Mouse (Mus musculus): Measurements from ENCODE around the gene Bcorl1. TPM values are rescaled to one million over a fixed set of nuclear protein-coding genes. Genes with fewer than 3 reads are reported as not detected.
"Not testable (repeated sequence)": the region's sequence is repeated elsewhere in the genome, so short reads cannot be mapped to it uniquely, and the experiment has no call there.

The Bcorl1 gene
- polyA plus RNA-seq, 1 experiment from 2014 or later, result 5.4 TPM

DNA sequence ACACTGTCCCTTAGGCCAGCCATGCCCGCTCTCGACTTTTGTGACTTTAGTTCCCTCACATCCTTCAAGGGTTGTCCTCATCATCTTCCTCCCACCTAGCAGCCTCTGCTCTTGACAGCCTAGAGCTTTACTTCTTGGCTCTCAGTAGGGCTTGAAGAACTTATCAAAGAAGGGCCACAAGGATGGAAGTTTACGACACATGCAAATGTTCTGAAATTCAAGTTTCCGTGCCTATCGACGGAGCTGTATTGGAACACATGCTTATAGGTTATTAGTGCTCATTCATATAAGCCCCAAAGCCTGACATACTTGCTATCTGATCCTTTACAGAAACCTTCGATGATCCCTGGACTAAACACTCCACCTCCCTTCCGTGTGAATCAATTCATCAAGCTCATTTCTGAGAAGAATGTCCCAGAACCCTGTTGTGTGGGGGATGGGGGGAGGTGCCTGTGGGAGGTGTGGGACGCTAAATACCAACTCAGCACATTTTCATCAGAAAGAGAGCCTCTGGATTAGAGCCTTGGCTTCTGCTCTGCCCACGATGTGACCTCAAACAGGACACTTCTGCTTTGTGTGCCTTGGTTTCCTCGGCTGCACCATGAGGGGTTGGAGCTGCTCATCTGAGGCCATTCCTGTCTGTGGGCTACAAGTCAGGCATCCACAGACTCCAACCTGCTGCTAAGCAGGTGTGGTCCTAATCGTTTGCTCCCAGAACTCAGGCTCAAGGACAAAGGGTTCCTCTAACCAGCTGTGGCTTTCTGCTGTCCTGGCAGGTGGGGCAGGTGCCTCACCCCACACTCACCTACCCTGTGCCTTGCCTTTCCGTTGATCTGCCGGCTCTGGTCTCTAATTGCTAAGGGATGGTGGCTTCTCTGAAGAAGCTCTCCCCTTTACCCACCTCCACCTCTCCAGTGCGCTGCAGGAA is 91.7 kb downstream of the Bcorl1 start:
- Histone ChIP-seq H3K36me3 (no peaks in the 10 kb centered on the region), H3K4me3 (no peak overlapping the region), H3K9ac (no peak overlapping the region), H3K27me3 (replicated peaks) (no peaks in the 10 kb centered on the region), H3K4me1 (no peaks in the 10 kb centered on the region), H3K27ac (no peak overlapping the region), H3K4me2 (replicated peaks) (no peak overlapping the region), H3K9me3 (no peaks in the 10 kb centered on the region)
- 69% methylated on average over 15 of the region's 15 CpGs for WGBS
- ATAC-seq (ENCODE audit: low FRiP score, low read depth), result no peak

DNA sequence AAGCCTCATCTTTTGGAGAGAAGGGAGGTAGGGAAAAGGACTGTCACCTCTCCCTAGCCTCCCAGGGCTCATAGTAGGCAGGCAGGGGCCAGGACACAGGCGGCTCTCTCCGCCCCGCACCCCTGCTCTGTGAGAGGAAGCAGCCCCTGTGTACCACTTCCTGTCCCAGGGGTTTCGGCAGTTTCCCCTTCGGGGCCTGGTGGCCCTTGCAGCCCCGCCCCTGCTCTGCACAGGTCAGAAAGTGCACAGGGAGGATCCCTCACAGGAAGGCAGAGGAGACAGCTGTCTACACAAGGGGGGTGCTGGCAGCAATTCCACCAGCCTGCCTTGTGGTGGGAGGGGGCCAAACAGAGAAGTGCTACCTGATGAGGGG is 92.4 kb downstream of the Bcorl1 start:
- ATAC-seq (ENCODE audit: low FRiP score, low read depth), result no peak
- no peak overlapping the region for H3K9ac ChIP-seq
- H3K27me3 ChIP-seq (replicated peaks), result no peaks in the 10 kb centered on the region
- no peak overlapping the region for H3K4me3 ChIP-seq
- H3K36me3 ChIP-seq, result no peaks in the 10 kb centered on the region
- H3K27ac ChIP-seq, result no peak overlapping the region
- WGBS, result 40% methylated on average over 6 of the region's 6 CpGs
- H3K4me1 ChIP-seq, result no peaks in the 10 kb centered on the region
- H3K9me3 ChIP-seq, result no peaks in the 10 kb centered on the region
- no peak overlapping the region for H3K4me2 ChIP-seq (replicated peaks)

DNA sequence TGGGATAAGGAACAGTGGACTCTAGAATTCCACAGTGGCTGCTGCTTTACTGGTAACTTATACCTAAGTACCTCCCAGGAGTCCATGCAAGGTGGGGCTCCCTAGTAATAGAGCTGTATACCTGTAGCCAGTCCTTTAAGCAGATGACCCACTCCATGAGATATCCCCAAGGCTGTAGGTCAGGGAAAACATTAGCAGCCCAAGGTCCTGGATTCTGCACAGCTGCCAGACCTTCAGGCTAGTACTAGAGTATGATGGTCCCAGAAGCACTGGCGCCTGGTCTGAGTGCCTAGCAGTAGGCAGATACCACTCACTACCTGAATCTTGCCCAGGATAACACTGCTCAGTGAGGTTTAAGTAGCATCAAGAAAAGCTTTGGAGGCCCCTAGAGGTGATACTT is 93.1 kb downstream of the Bcorl1 start:
- ATAC-seq (ENCODE audit: low FRiP score, low read depth), result no peak
- Histone ChIP-seq H3K9ac (no peak overlapping the region), H3K4me2 (replicated peaks) (no peak overlapping the region), H3K9me3 (no peaks in the 10 kb centered on the region), H3K27ac (no peak overlapping the region), H3K4me1 (no peaks in the 10 kb centered on the region), H3K27me3 (replicated peaks) (no peaks in the 10 kb centered on the region), H3K4me3 (no peak overlapping the region), H3K36me3 (no peaks in the 10 kb centered on the region)
- 88% methylated on average over 1 of the region's 1 CpGs for WGBS

DNA sequence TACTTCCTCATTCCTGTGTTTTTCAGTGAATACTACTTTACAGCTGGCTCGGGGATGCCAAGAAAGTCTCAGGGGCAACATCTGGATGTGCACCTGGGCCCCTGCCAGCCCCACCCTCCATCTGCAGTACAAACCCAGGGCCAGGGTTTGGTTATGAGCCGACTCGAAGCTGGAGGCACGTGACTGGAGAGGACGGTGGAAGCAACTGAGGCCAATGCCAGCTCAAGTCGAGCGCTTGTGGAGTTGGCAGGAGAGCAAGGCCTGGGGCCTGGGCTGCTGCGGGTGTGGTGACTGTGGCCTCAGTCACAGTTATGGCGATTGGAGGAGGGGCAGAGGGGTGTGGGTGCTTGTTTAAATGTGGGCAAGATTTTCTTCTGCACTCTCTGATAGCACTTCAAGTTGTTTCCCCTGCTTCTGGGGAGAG is 94.3 kb downstream of the Bcorl1 start:
- no peak for ATAC-seq (ENCODE audit: low FRiP score, low read depth)
- Histone ChIP-seq H3K4me3 (no peak overlapping the region), H3K4me1 (no peaks in the 10 kb centered on the region), H3K27ac (no peak overlapping the region), H3K9ac (no peak overlapping the region), H3K4me2 (replicated peaks) (no peak overlapping the region), H3K9me3 (no peaks in the 10 kb centered on the region), H3K36me3 (no peaks in the 10 kb centered on the region), H3K27me3 (replicated peaks) (no peaks in the 10 kb centered on the region)
- WGBS, result 82% methylated on average over 9 of the region's 9 CpGs

DNA sequence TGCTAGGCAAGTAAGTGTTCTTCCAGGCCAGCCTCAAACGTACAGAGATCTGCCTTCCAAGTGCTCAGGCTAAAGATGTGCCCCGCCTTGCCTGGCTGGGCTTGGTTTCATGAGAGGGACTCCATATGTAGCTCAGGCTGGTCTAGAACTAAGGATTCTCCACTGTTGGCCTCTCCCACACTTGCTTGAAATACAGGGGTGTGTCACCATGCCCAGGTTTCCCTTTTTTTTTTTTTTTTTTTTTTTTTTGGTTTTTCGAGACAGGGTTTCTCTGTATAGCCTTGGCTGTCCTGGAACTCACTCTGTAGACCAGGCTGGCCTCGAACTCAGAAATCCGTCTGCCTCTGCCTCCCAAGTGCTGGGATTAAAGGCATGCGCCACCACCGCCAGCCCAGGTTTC is 94.9 kb downstream of the Bcorl1 start:
- not testable (repeated sequence) for H3K4me1 ChIP-seq; ATAC-seq (ENCODE audit: low FRiP score, low read depth); H3K27ac ChIP-seq; H3K4me3 ChIP-seq; H3K9me3 ChIP-seq; H3K36me3 ChIP-seq; H3K9ac ChIP-seq; H3K4me2 ChIP-seq (replicated peaks); H3K27me3 ChIP-seq (replicated peaks)
- WGBS, result 91% methylated on average over 6 of the region's 7 CpGs

DNA sequence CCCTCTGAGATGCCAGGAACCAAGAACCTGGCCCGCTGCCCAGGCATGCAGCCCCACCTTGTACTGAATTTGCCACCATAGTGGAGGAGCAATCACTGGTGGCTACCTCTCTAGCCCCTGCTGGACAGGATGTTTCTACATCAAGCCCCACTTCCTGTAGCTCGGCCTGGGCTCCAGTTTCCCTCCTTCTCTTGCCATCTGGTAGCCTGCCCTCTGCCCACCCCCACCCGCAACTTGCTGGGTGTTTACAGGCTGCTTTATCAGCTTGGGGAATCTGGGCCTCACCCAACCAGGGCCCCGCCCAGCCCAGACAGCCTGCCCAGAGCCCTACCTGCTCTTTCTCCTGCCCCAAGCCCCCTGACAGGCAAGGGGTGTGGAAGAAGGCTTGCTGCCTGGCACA is 97.9 kb downstream of the Bcorl1 start:
- Histone ChIP-seq H3K4me1 (no peaks in the 10 kb centered on the region), H3K4me3 (no peak overlapping the region), H3K9ac (no peak overlapping the region), H3K27ac (no peak overlapping the region), H3K27me3 (replicated peaks) (no peaks in the 10 kb centered on the region), H3K9me3 (no peaks in the 10 kb centered on the region), H3K36me3 (no peaks in the 10 kb centered on the region), H3K4me2 (replicated peaks) (no peak overlapping the region)
- no peak for ATAC-seq (ENCODE audit: low FRiP score, low read depth)
- 70% methylated on average over 4 of the region's 4 CpGs for WGBS

DNA sequence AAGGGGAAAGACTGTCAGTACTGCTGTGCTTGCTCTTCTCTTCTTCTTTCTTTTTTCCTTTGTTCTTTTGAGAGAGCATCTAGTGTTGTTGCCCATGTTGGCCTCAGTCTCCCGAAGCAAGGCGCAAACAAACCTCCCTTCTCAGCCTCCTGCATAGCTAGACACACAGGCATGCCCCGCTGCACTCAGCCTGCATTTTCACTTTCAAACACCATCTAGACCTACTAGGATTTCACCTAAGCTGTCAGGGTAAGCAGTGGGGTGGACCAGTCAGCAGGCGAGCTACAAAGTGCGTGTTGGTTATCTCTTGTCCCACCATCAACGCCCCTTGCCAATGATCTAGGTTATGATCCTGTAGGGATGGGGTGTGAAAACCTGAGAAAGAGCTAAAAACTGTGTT is 100.4 kb downstream of the Bcorl1 start:
- H3K36me3 ChIP-seq, result no peaks in the 10 kb centered on the region
- no peak overlapping the region for H3K4me3 ChIP-seq
- no peaks in the 10 kb centered on the region for H3K4me1 ChIP-seq
- H3K9me3 ChIP-seq, result no peaks in the 10 kb centered on the region
- no peak overlapping the region for H3K9ac ChIP-seq
- whole genome bisulfite sequencing, result 86% methylated on average over 6 of the region's 6 CpGs
- no peaks in the 10 kb centered on the region for H3K27me3 ChIP-seq (replicated peaks)
- no peak overlapping the region for H3K27ac ChIP-seq
- ATAC-seq (ENCODE audit: low FRiP score, low read depth), result no peak
- H3K4me2 ChIP-seq (replicated peaks), result no peak overlapping the region

DNA sequence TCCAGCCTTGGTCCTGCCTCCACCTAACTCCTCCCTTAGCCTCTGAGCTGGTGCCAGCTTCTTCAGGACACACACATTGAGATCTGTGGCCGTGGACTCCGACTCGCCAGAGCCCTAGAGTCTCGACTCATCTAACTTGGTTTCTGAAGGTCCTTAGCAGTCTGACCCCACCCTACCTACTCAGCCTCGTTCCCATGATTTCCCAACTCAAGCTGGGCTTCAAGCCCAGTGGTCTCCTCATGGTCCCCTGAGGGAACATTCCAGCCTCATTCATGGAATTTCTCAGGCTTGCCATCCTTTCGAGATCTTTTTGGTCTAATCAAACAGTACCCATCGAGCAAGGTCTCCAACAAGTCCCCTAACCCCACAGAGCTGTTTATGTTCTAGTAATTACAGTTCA is 100.8 kb downstream of the Bcorl1 start:
- Histone ChIP-seq H3K9me3 (no peaks in the 10 kb centered on the region), H3K4me3 (no peak overlapping the region), H3K27me3 (replicated peaks) (no peaks in the 10 kb centered on the region), H3K4me2 (replicated peaks) (no peak overlapping the region), H3K9ac (no peak overlapping the region), H3K27ac (no peak overlapping the region), H3K4me1 (no peaks in the 10 kb centered on the region), H3K36me3 (no peaks in the 10 kb centered on the region)
- 87% methylated on average over 7 of the region's 7 CpGs for WGBS
- no peak for ATAC-seq (ENCODE audit: low FRiP score, low read depth)

DNA sequence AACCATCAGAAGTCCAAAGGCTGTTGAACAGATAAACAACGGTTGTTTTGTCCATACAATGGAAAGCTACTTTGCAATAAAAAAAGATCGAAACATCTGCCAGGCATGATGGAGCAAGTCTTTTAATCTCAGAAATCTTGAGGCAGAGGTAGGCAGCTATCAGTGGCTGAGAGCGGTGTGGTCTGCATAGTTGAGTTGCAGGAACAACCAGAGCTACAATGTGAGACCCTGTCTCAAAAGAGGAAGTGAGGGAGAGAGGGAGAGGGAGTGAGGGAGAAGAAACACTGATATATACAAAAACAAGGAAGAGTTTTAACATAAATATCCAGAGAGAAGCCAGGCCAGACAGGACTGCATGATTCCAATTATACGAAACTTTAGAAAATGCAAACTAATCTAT is 103.5 kb downstream of the Bcorl1 start:
- H3K27ac ChIP-seq, result no peak overlapping the region
- no peak for ATAC-seq (ENCODE audit: low FRiP score, low read depth)
- no peak overlapping the region for H3K4me2 ChIP-seq (replicated peaks)
- H3K4me1 ChIP-seq, result peaks cover 2% of the 10 kb centered on the region; the same call in 1 of the 2 replicates
- H3K9ac ChIP-seq, result no peak overlapping the region
- H3K4me3 ChIP-seq, result no peak overlapping the region
- H3K36me3 ChIP-seq, result no peaks in the 10 kb centered on the region
- H3K27me3 ChIP-seq (replicated peaks), result no peaks in the 10 kb centered on the region
- WGBS, result 88% methylated on average over 4 of the region's 4 CpGs
- H3K9me3 ChIP-seq, result no peaks in the 10 kb centered on the region

DNA sequence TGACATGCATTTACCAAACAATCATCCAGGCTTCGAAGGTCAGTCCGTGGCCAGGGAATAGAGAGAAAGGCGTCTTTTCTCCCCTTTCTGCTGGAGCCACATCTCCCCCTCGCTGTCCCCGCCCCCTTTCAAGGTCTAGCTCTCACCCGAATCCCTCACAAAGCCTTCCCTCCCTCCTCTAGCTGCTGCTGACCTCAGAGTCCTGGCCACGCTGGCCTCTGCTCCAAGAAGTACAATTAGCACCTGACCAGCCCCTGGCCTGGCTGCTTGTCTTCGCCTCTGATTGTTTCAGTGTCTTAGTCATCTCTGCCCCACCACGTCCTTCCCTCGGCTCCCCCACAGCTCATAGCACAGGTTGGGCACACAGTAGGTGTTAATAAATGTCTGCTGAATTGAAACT is 108.5 kb downstream of the Bcorl1 start:
- Histone ChIP-seq H3K4me2 (replicated peaks) (no peak overlapping the region), H3K27me3 (replicated peaks) (peaks cover 27% of the 10 kb centered on the region), H3K27ac (no peak overlapping the region), H3K4me1 (peaks cover 4% of the 10 kb centered on the region; the same call in 1 of the 2 replicates), H3K36me3 (no peaks in the 10 kb centered on the region), H3K4me3 (no peak overlapping the region), H3K9ac (no peak overlapping the region), H3K9me3 (no peaks in the 10 kb centered on the region)
- 22% methylated on average over 10 of the region's 10 CpGs for WGBS
- ATAC-seq (ENCODE audit: low FRiP score, low read depth), result no peak

DNA sequence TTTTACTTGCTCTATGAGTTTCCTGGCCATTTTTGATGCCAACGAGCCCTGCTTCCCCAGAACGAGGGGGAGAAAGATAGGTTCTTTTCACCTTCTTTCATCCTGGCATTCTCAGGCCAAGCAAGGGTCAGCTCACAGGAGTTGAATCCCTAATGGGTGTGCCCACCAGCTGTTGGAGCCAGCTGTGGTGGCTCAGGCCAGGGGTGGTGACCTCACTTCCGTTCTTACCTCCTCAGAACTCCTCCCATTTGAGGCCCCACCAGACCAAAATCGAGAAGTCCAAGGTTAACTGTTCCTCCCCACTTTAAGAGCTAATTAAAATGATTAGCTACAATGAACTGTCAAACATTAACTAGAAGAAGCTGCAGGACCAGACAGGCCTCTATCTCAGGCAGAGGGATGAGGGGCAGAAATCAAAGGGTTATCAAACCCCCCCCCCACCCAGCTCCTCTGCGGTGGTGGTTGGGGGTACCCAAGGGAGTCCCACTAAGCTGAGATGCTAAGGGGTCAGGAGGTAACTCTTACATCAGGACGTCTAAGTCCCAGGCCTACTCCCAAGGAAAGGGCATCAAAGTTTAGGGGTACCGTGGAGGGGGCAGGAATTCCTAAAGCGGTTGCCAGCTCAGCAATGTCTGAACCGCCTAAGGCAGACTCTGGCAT is 111.2 kb downstream of the Bcorl1 start:
- peaks cover 4% of the 10 kb centered on the region; the same call in 1 of the 2 replicates for H3K4me1 ChIP-seq
- H3K4me2 ChIP-seq (replicated peaks), result peak overlapping the region; percentile 54
- H3K36me3 ChIP-seq, result no peaks in the 10 kb centered on the region
- H3K4me3 ChIP-seq, result no peak overlapping the region
- no peak for ATAC-seq (ENCODE audit: low FRiP score, low read depth)
- no peak overlapping the region for H3K9ac ChIP-seq
- no peaks in the 10 kb centered on the region for H3K9me3 ChIP-seq
- WGBS, result 33% methylated on average over 9 of the region's 9 CpGs
- H3K27me3 ChIP-seq (replicated peaks), result peaks cover 32% of the 10 kb centered on the region
- H3K27ac ChIP-seq, result no peak overlapping the region

DNA sequence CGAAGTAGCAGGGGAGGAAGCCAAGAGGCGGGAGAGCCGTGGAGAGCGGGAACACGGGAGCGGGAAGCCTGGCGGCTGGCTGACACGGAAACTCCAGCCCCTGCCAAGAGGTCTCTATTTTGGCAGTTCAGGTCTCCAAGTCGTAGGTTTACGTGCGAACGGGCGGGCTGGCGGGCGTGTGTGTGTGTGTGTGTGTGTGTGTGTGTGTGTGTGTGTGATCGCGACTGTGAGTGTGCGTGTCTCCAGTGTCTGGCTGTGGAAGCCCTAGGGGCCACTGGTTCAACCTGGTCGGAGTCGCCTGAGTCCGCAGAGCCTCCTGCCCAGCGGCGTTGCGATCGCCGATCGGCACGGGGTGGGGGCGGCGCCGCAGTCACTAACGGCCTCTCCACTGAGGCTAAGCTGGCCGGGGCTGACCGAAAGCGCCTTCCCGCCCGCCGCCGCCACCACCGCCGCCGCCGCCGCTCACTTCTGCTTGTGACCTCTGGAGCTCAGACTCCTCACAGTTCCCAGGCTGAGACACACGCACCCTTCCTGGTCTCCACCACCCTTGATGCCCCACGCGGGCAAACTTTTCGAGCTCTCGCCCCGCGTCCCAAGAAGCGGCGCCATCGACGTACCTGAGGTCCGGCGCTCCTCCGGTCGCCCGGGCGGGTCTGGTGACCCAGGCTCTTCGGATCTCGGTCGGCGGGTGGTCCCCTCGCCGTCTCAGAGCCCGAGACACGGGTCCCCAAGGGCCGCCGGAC is 111.9 kb downstream of the Bcorl1 start:
- ATAC-seq (ENCODE audit: low FRiP score, low read depth), result no peak
- H3K27ac ChIP-seq, result no peak overlapping the region
- H3K27me3 ChIP-seq (replicated peaks), result peaks cover 32% of the 10 kb centered on the region
- H3K9ac ChIP-seq, result no peak overlapping the region
- H3K4me3 ChIP-seq, result peak overlapping the region; percentile 36
- H3K9me3 ChIP-seq, result no peaks in the 10 kb centered on the region
- H3K4me2 ChIP-seq (replicated peaks), result peak overlapping the region; percentile 54
- peaks cover 4% of the 10 kb centered on the region; the same call in 1 of the 2 replicates for H3K4me1 ChIP-seq
- WGBS, result 16% methylated on average over 64 of the region's 71 CpGs
- no peaks in the 10 kb centered on the region for H3K36me3 ChIP-seq
